Mouse (Mus musculus): Measurements from ENCODE around the gene Olfr969. TPM values are rescaled to one million over a fixed set of nuclear protein-coding genes. Genes with fewer than 3 reads are reported as not detected.

Gene Olfr969
- polyA plus RNA-seq (2015; fragmentation: Illumina TruSeq; extraction: RNeasy Lipid Tissue Mini Kit (QIAGEN cat#74804); ENCODE audit: insufficient read depth, low read depth, low replicate concordance) = not detected

DNA sequence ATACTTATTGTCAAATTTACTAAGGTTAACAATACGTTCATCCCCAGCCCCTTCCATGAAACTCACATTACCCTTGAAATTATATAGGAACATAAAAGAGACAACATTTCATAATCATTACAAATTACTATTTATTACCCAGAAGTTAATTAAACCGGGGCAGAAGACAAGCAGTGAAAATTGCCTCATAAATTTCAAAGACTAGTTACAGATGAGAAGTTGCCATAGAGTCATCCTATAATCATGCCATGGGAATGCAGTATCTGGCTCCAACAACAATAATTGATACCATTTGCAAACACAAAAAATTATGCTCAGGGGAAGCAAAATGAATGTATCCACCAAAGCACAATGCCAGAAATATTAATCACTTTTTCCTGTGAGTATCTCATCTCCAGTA, at the start of gene Olfr969:
Gene Olfr969, plus strand, starts transcription at position 388 of the 400 bp plus-strand sequence.

DNA sequence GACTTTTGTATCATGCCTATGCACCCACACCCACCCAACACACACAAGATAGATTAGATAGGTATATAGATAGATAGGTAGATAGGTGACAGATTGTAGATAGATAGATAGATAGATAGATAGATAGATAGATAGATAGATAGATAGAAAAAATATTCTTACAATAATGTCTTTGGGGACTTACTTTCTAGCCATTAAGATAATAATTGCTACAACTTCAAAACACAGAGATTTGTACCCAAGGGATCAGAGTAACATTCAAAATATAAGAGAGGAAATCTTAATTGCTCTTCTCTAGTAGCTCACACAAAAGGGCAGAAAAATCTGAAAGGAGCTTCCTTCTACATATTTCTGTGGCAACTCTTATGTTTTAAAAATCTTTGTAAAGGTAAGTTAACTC, 44.8 kb upstream of the Olfr969 start, which contains the start of gene Olfr967:
Gene Olfr967, plus strand, starts transcription at position 301 of the 400 bp plus-strand sequence.

DNA sequence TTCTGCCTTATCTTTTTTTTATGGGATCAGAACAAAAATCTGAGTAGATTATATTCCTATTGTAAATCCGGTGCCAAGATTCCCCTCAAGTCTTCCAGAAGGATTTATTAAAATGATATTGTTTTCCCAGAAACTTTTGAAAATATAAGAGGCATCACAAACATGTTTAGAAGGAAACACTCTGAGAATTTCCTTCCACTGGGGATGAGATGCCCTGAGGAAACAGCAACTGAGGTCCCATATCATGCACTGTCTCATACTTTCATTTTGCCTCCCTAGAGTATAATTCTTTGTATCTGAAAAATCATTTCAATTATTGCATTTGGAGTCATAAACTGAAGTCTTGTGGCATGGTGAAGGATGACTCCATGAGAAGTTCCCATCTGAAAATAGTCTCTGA, 7.6 kb upstream of the Olfr969 start, which contains the start of gene Olfr968:
Gene Olfr968, minus strand, starts transcription at position 101 of the 400 bp plus-strand sequence.

DNA sequence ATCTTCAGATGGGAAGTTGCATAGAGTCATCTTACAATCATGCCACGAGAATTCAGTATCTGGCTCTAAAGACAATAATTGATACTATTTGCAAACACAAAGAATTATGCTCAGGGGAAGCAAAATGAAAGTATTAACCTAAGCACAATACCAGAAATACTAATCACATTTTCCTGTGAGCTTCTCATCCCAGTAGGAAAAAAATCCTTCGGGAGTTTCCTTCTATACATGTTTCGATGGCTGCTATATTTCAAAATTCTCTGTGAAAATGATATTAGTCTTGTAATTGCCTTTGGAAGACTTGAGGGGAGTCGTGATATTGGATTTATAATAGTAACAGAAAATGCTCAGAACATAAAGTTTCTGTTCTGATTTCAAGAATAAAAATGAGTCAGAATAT, 17.8 kb downstream of the Olfr969 start, which contains the start of gene Olfr970:
Gene Olfr970, plus strand, starts transcription at position 301 of the 400 bp plus-strand sequence.

DNA sequence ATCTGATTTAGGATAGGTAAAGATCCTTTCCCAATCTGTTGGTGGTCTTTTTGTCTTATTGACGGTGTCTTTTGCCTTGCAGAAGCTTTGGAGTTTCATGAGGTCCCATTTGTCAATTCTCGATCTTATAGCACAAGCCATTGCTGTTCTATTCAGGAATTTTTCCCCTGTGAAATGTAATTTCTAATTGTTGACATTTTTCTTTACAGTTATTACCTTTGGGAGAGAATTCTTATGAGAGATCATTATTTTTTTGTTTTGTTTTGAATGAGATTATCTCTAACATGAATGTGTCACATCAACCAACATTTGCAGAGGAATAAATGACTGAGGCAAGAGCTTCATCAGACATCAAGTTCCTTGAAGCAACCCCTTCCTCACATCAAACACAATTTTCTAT, 45.8 kb downstream of the Olfr969 start, which contains the start of gene Olfr971:
Gene Olfr971, plus strand, starts transcription at position 301 of the 400 bp plus-strand sequence.

Other genes starting within 250 kb of the Olfr969 start
- gene Olfr958, start 236.9 kb upstream of the Olfr969 start, polyA plus RNA-seq (2015; fragmentation: Illumina TruSeq; extraction: RNeasy Lipid Tissue Mini Kit (QIAGEN cat#74804); ENCODE audit: insufficient read depth, low read depth, low replicate concordance) = not detected
- not detected for gene Olfr959, start 215.4 kb upstream of the Olfr969 start, polyA plus RNA-seq (2015; fragmentation: Illumina TruSeq; extraction: RNeasy Lipid Tissue Mini Kit (QIAGEN cat#74804); ENCODE audit: insufficient read depth, low read depth, low replicate concordance)
- 2.0 TPM for gene AW551984, start 186.5 kb upstream of the Olfr969 start, polyA plus RNA-seq (2015; fragmentation: Illumina TruSeq; extraction: RNeasy Lipid Tissue Mini Kit (QIAGEN cat#74804); ENCODE audit: insufficient read depth, low read depth, low replicate concordance)
- not detected for gene Olfr148, start 180.3 kb upstream of the Olfr969 start, polyA plus RNA-seq (2015; fragmentation: Illumina TruSeq; extraction: RNeasy Lipid Tissue Mini Kit (QIAGEN cat#74804); ENCODE audit: insufficient read depth, low read depth, low replicate concordance)
- not detected for gene Olfr960, start 169.6 kb upstream of the Olfr969 start, polyA plus RNA-seq (2015; fragmentation: Illumina TruSeq; extraction: RNeasy Lipid Tissue Mini Kit (QIAGEN cat#74804); ENCODE audit: insufficient read depth, low read depth, low replicate concordance)
- gene Olfr961, start 145.9 kb upstream of the Olfr969 start, polyA plus RNA-seq (2015; fragmentation: Illumina TruSeq; extraction: RNeasy Lipid Tissue Mini Kit (QIAGEN cat#74804); ENCODE audit: insufficient read depth, low read depth, low replicate concordance) = not detected
- not detected for gene Olfr963, start 123.7 kb upstream of the Olfr969 start, polyA plus RNA-seq (2015; fragmentation: Illumina TruSeq; extraction: RNeasy Lipid Tissue Mini Kit (QIAGEN cat#74804); ENCODE audit: insufficient read depth, low read depth, low replicate concordance)
- not detected for gene Olfr149, start 83.8 kb upstream of the Olfr969 start, polyA plus RNA-seq (2015; fragmentation: Illumina TruSeq; extraction: RNeasy Lipid Tissue Mini Kit (QIAGEN cat#74804); ENCODE audit: insufficient read depth, low read depth, low replicate concordance)
- gene Olfr965, start 79.6 kb upstream of the Olfr969 start, polyA plus RNA-seq (2015; fragmentation: Illumina TruSeq; extraction: RNeasy Lipid Tissue Mini Kit (QIAGEN cat#74804); ENCODE audit: insufficient read depth, low read depth, low replicate concordance) = not detected
- gene Olfr150, start 60.0 kb upstream of the Olfr969 start, polyA plus RNA-seq (2015; fragmentation: Illumina TruSeq; extraction: RNeasy Lipid Tissue Mini Kit (QIAGEN cat#74804); ENCODE audit: insufficient read depth, low read depth, low replicate concordance) = not detected
- gene Olfr967, start 44.7 kb upstream of the Olfr969 start, polyA plus RNA-seq (2015; fragmentation: Illumina TruSeq; extraction: RNeasy Lipid Tissue Mini Kit (QIAGEN cat#74804); ENCODE audit: insufficient read depth, low read depth, low replicate concordance) = not detected
- gene Olfr968, start 7.7 kb upstream of the Olfr969 start, polyA plus RNA-seq (2015; fragmentation: Illumina TruSeq; extraction: RNeasy Lipid Tissue Mini Kit (QIAGEN cat#74804); ENCODE audit: insufficient read depth, low read depth, low replicate concordance) = not detected
- gene Olfr970, start 17.9 kb downstream of the Olfr969 start, polyA plus RNA-seq (2015; fragmentation: Illumina TruSeq; extraction: RNeasy Lipid Tissue Mini Kit (QIAGEN cat#74804); ENCODE audit: insufficient read depth, low read depth, low replicate concordance) = not detected
- gene Olfr971, start 45.9 kb downstream of the Olfr969 start, polyA plus RNA-seq (2015; fragmentation: Illumina TruSeq; extraction: RNeasy Lipid Tissue Mini Kit (QIAGEN cat#74804); ENCODE audit: insufficient read depth, low read depth, low replicate concordance) = not detected
- gene Olfr972, start 75.5 kb downstream of the Olfr969 start, polyA plus RNA-seq (2015; fragmentation: Illumina TruSeq; extraction: RNeasy Lipid Tissue Mini Kit (QIAGEN cat#74804); ENCODE audit: insufficient read depth, low read depth, low replicate concordance) = not detected
- not detected for gene Olfr229, start 116.4 kb downstream of the Olfr969 start, polyA plus RNA-seq (2015; fragmentation: Illumina TruSeq; extraction: RNeasy Lipid Tissue Mini Kit (QIAGEN cat#74804); ENCODE audit: insufficient read depth, low read depth, low replicate concordance)
- not detected for gene Olfr974, start 146.6 kb downstream of the Olfr969 start, polyA plus RNA-seq (2015; fragmentation: Illumina TruSeq; extraction: RNeasy Lipid Tissue Mini Kit (QIAGEN cat#74804); ENCODE audit: insufficient read depth, low read depth, low replicate concordance)
- gene Olfr975, start 161.1 kb downstream of the Olfr969 start, polyA plus RNA-seq (2015; fragmentation: Illumina TruSeq; extraction: RNeasy Lipid Tissue Mini Kit (QIAGEN cat#74804); ENCODE audit: insufficient read depth, low read depth, low replicate concordance) = not detected
- gene Olfr976, start 170.2 kb downstream of the Olfr969 start, polyA plus RNA-seq (2015; fragmentation: Illumina TruSeq; extraction: RNeasy Lipid Tissue Mini Kit (QIAGEN cat#74804); ENCODE audit: insufficient read depth, low read depth, low replicate concordance) = not detected
- gene Olfr978, start 201.2 kb downstream of the Olfr969 start, polyA plus RNA-seq (2015; fragmentation: Illumina TruSeq; extraction: RNeasy Lipid Tissue Mini Kit (QIAGEN cat#74804); ENCODE audit: insufficient read depth, low read depth, low replicate concordance) = not detected
- not detected for gene Olfr979, start 212.5 kb downstream of the Olfr969 start, polyA plus RNA-seq (2015; fragmentation: Illumina TruSeq; extraction: RNeasy Lipid Tissue Mini Kit (QIAGEN cat#74804); ENCODE audit: insufficient read depth, low read depth, low replicate concordance)
- gene Olfr980, start 218.6 kb downstream of the Olfr969 start, polyA plus RNA-seq (2015; fragmentation: Illumina TruSeq; extraction: RNeasy Lipid Tissue Mini Kit (QIAGEN cat#74804); ENCODE audit: insufficient read depth, low read depth, low replicate concordance) = not detected
- gene Olfr981, start 230.5 kb downstream of the Olfr969 start, polyA plus RNA-seq (2015; fragmentation: Illumina TruSeq; extraction: RNeasy Lipid Tissue Mini Kit (QIAGEN cat#74804); ENCODE audit: insufficient read depth, low read depth, low replicate concordance) = not detected